ENCODE assay signal across 34 mouse cellular contexts in the genomic region with DNA sequence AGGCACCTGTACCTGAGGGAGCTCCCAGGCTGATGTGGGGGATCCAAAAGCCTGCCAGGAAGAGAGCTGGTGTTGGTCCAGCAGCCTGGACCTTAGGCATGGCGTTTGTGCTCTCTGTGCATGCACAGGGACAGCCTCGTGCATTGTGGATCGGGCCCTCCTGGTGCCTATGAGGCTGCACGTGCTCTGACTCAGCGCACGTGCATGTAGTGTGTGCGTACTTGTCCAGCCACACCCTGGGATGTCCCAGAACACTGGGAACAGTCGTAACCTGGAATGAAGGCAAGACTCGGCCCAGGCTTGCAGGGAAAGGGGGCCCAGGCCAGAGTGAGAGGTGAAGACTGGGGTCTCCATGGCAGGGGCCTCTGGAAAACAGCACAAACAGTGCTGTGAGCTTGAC. TPM values are rescaled to one million over a fixed set of nuclear protein-coding genes. Genes with fewer than 3 reads are reported as not detected.
A peak's percentile ranks its signal among the peaks of the same experiment; 100 is the strongest.
DNase-seq lines count a peak whose midpoint lies in the region; ATAC-seq and TF ChIP-seq lines count a peak whose summit lies in the region.
"Had no signal": no experiment of that assay in that cellular context is flagged by ENCODE, and none has a peak within 500 bp of the region (broad histone marks: within the 10 kb centered on the region; RNA-seq: fewer than 3 reads in every experiment).

No protein-coding gene starts in this region.

- no peak overlapping the region for H3K4me2 ChIP-seq in midbrain, embryonic 13.5 days (replicated peaks)
- no peak overlapping the region for H3K4me2 ChIP-seq in midbrain, embryonic 11.5 days
- no peak overlapping the region for H3K4me2 ChIP-seq in stomach, embryonic 16.5 days (ENCODE audit: low read depth, low read length)
- H3K4me2 ChIP-seq: embryonic facial prominence, embryonic 15.5 days; heart, embryonic 11.5 days; hindbrain, embryonic 12.5 days; hindbrain, embryonic 15.5 days had no signal

- no peaks in the 10 kb centered on the region for H3K27me3 ChIP-seq in cerebellum, adult 2 months (ENCODE audit: control insufficient read depth, insufficient read depth, low read length)
- peaks cover 17% of the 10 kb centered on the region for H3K27me3 ChIP-seq in midbrain, embryonic 13.5 days
- peaks cover 4% of the 10 kb centered on the region; the same call in 1 of the 2 replicates for H3K27me3 ChIP-seq in midbrain, embryonic 11.5 days (ENCODE audit: control insufficient read depth, insufficient read depth, low read length)
- no peaks in the 10 kb centered on the region for H3K27me3 ChIP-seq in G1E (ENCODE audit: insufficient read depth, low read length)
- peaks cover 5% of the 10 kb centered on the region; the same call in 1 of the 2 replicates for H3K27me3 ChIP-seq in stomach, embryonic 16.5 days (ENCODE audit: control insufficient read depth, insufficient read depth, low read length)
- H3K27me3 ChIP-seq: Patski had no signal

- H3K4me3 ChIP-seq in cerebellum, adult 2 months (replicated peaks; ENCODE audit: insufficient read depth, low read depth, low read length) = no peak overlapping the region
- no peak overlapping the region for H3K4me3 ChIP-seq in midbrain, embryonic 13.5 days (replicated peaks)
- H3K4me3 ChIP-seq in midbrain, embryonic 11.5 days (ENCODE audit: low read depth, low read length) = no peak overlapping the region
- peak overlapping the region; percentile 73; the same call in 1 of the 2 replicates for H3K4me3 ChIP-seq in G1E (ENCODE audit: low read depth, low read length)
- no peak overlapping the region for H3K4me3 ChIP-seq in stomach, embryonic 16.5 days (replicated peaks; ENCODE audit: low read length)
- H3K4me3 ChIP-seq: embryonic facial prominence, embryonic 15.5 days; gastrocnemius, adult 2 months; hindbrain, embryonic 12.5 days; hindbrain, embryonic 15.5 days had no signal

- ATAC-seq in midbrain, embryonic 13.5 days = no peak
- ATAC-seq in midbrain, embryonic 11.5 days (ENCODE audit: low FRiP score) = no peak
- no peak for ATAC-seq in G1E (ENCODE audit: extremely low read depth, insufficient number of reproducible peaks, low FRiP score, poor library complexity, severe bottlenecking)
- ATAC-seq in stomach, embryonic 16.5 days (ENCODE audit: insufficient read depth, low FRiP score) = peak; percentile 44; the same call in 1 of the 2 replicates
- no peak for ATAC-seq in megakaryocyte, adult 5-6 weeks (ENCODE audit: poor library complexity, severe bottlenecking)
- ATAC-seq: CD4-positive, CD25-positive, alpha-beta regulatory T cell, adult 4 months; forebrain, embryonic 14.5 days; forebrain, postnatal 0 days; Patski had no signal

- H3K36me3 ChIP-seq in midbrain, embryonic 13.5 days = peaks cover 11% of the 10 kb centered on the region; the same call in 1 of the 2 replicates
- no peaks in the 10 kb centered on the region for H3K36me3 ChIP-seq in midbrain, embryonic 11.5 days (ENCODE audit: control insufficient read depth, insufficient read depth, low read length)
- peaks cover 75% of the 10 kb centered on the region for H3K36me3 ChIP-seq in G1E (replicated peaks)
- no peaks in the 10 kb centered on the region for H3K36me3 ChIP-seq in stomach, embryonic 16.5 days (ENCODE audit: control insufficient read depth, insufficient read depth, low read length)
- H3K36me3 ChIP-seq: hindbrain, embryonic 12.5 days had no signal

- no peak overlapping the region for H3K27ac ChIP-seq in cerebellum, adult 2 months (ENCODE audit: insufficient read depth, low read length)
- no peak overlapping the region for H3K27ac ChIP-seq in midbrain, embryonic 13.5 days
- no peak overlapping the region for H3K27ac ChIP-seq in midbrain, embryonic 11.5 days (ENCODE audit: low read depth, low read length)
- H3K27ac ChIP-seq in stomach, embryonic 16.5 days (ENCODE audit: low read length) = no peak overlapping the region
- H3K27ac ChIP-seq: embryonic facial prominence, embryonic 15.5 days; gastrocnemius, adult 2 months; hindbrain, embryonic 12.5 days; hindbrain, embryonic 15.5 days had no signal

- peak; percentile 2 for DNase-seq in cerebellum, adult 11-12 months
- no peak for DNase-seq in cerebellum, adult 2 months
- DNase-seq in midbrain, embryonic 11.5 days (ENCODE audit: low spot score, missing footprints) = no peak
- no peak for DNase-seq in G1E (ENCODE audit: low spot score)
- no peak for DNase-seq in urinary bladder, postnatal 10 days (ENCODE audit: low spot score)
- DNase-seq: adrenal gland, postnatal 10 days; adrenal gland, postnatal 36 days; B cell, adult 2 months; cerebellum, postnatal 10 days; cerebellum, postnatal 36 days; embryo, embryonic 11 days; forebrain, postnatal 0 days; gastrocnemius, adult 2 months; gastrocnemius, postnatal 14 days had no signal

- TF ChIP-seq POLR2A in cerebellum, adult 2 months (IDR thresholded peaks at IDR 0.05; ENCODE audit: borderline replicate concordance, insufficient read depth, low read length) = no peak

- no peak for TF ChIP-seq CTCF in cerebellum, adult 2 months (IDR thresholded peaks at IDR 0.05; ENCODE audit: borderline replicate concordance, insufficient read depth, low read depth, low read length)
- TF ChIP-seq CTCF in G1E (IDR thresholded peaks at IDR 0.05; ENCODE audit: low read depth, low read length) = no peak

- no peaks in the 10 kb centered on the region for H3K9me3 ChIP-seq in midbrain, embryonic 13.5 days
- no peaks in the 10 kb centered on the region for H3K9me3 ChIP-seq in midbrain, embryonic 11.5 days (ENCODE audit: control insufficient read depth, low read length)
- no peaks in the 10 kb centered on the region for H3K9me3 ChIP-seq in G1E (replicated peaks)
- no peaks in the 10 kb centered on the region for H3K9me3 ChIP-seq in stomach, embryonic 16.5 days (replicated peaks; ENCODE audit: control insufficient read depth, low read length)
- H3K9me3 ChIP-seq: embryonic facial prominence, embryonic 15.5 days; hindbrain, embryonic 12.5 days; hindbrain, embryonic 15.5 days had no signal

- H3K4me1 ChIP-seq in cerebellum, adult 2 months (ENCODE audit: control insufficient read depth, insufficient read depth, low read length) = peaks cover 7% of the 10 kb centered on the region; the same call in 1 of the 2 replicates
- peaks cover 34% of the 10 kb centered on the region for H3K4me1 ChIP-seq in midbrain, embryonic 13.5 days (replicated peaks)
- peaks cover 26% of the 10 kb centered on the region for H3K4me1 ChIP-seq in midbrain, embryonic 11.5 days (ENCODE audit: control insufficient read depth, insufficient read depth, low read length)
- H3K4me1 ChIP-seq in G1E (ENCODE audit: insufficient read depth, low read depth, low read length) = peaks cover 71% of the 10 kb centered on the region
- peaks cover 9% of the 10 kb centered on the region for H3K4me1 ChIP-seq in stomach, embryonic 16.5 days (ENCODE audit: control insufficient read depth, insufficient read depth, low read length)

- H3K9ac ChIP-seq in midbrain, embryonic 13.5 days (replicated peaks) = 0 out of 2 replicates have a peak overlapping the region, but pooled peaks have one; percentile 1
- H3K9ac ChIP-seq in midbrain, embryonic 11.5 days (ENCODE audit: low read length) = no peak overlapping the region
- H3K9ac ChIP-seq in stomach, embryonic 16.5 days (ENCODE audit: low read length) = no peak overlapping the region
- H3K9ac ChIP-seq: embryonic facial prominence, embryonic 15.5 days; forebrain, postnatal 0 days; hindbrain, embryonic 12.5 days; hindbrain, embryonic 15.5 days had no signal

- 90% methylated on average over 9 of the region's 9 CpGs for WGBS in cerebellum, adult 2 months
- 86% methylated on average over 9 of the region's 9 CpGs for WGBS in midbrain, embryonic 13.5 days
- WGBS in midbrain, embryonic 11.5 days = 90% methylated on average over 9 of the region's 9 CpGs
- WGBS in stomach, embryonic 16.5 days = 76% methylated on average over 9 of the region's 9 CpGs

RNA-seq across cellular contexts. Expression of a gene that starts 15.2 kb away (rescaled TPM):
- polyA plus RNA-seq in cerebellum, adult 2 months (2012; rRNA removed) = 22.5 and 25.2 TPM in 2 replicates
- polyA plus RNA-seq in midbrain, embryonic 13.5 days (2015; fragmentation: Nextera tagmentation; extraction: Ambion mirVana) = 18.0 and 20.0 TPM in 2 replicates
- 9.9 and 11.2 TPM in 2 replicates for polyA plus RNA-seq in midbrain, embryonic 11.5 days (2014; fragmentation: Nextera tagmentation; extraction: Ambion mirVana)
- total RNA-seq in G1E (2014; fragmentation: Nextera tagmentation) (17.7 and 22.3 TPM in 2 replicates), G1E (2017) (13.3 and 16.0 TPM in 2 replicates)
- 44.1 and 54.5 TPM in 2 replicates for polyA plus RNA-seq in G1E (2012)
- 35.9 and 38.0 TPM in 2 replicates for polyA plus RNA-seq in stomach, embryonic 16.5 days (2015; fragmentation: Nextera tagmentation; extraction: Ambion mirVana)
- 4.9 and 5.7 TPM in 2 replicates for total RNA-seq in megakaryocyte, adult 5-6 weeks (2015)
- 5.8 and 8.9 TPM in 2 replicates for total RNA-seq in megakaryocyte, adult 5-6 weeks (2017)

RNA-seq across cellular contexts. Expression of a gene that starts 15.5 kb away (rescaled TPM):
- not detected in 2 replicates for polyA plus RNA-seq in cerebellum, adult 2 months (2012; rRNA removed)
- polyA plus RNA-seq in midbrain, embryonic 13.5 days (2015; fragmentation: Nextera tagmentation; extraction: Ambion mirVana) = not detected in 2 replicates
- not detected in 2 replicates for polyA plus RNA-seq in midbrain, embryonic 11.5 days (2014; fragmentation: Nextera tagmentation; extraction: Ambion mirVana)
- not detected in 2 replicates for total RNA-seq in G1E (2014; fragmentation: Nextera tagmentation)
- 0.12 TPM in 1 of 2 replicates, not detected in the other for total RNA-seq in G1E (2017)
- not detected in 2 replicates for polyA plus RNA-seq in G1E (2012)
- not detected in 2 replicates for polyA plus RNA-seq in stomach, embryonic 16.5 days (2015; fragmentation: Nextera tagmentation; extraction: Ambion mirVana)
- total RNA-seq in megakaryocyte, adult 5-6 weeks (2015) = not detected in 2 replicates
- not detected in 2 replicates for total RNA-seq in megakaryocyte, adult 5-6 weeks (2017)
- total RNA-seq: adrenal gland, adult 18-20 months; adrenal gland, postnatal 10 days; adrenal gland, postnatal 36 days; gastrocnemius, adult 2 months; gastrocnemius, postnatal 14 days; gastrocnemius, postnatal 4 days; heart, adult 8-10 months; heart, postnatal 25 days; hematopoietic stem cell, adult 5-6 weeks had no signal
- polyA plus RNA-seq: CD4-positive, CD25-positive, alpha-beta regulatory T cell, adult 4 months; cortical plate, adult 2 months; embryonic facial prominence, embryonic 11.5 days; forebrain, embryonic 11.5 days; forebrain, embryonic 14.5 days; forebrain, postnatal 0 days; heart, embryonic 11.5 days; heart, embryonic 14.5 days; heart, postnatal 0 days; hindbrain, embryonic 12.5 days; hindbrain, embryonic 15.5 days had no signal

RNA-seq across cellular contexts. Expression of a gene that starts 34.9 kb away (rescaled TPM):
- polyA plus RNA-seq in cerebellum, adult 2 months (2012; rRNA removed) = 0.03 and 0.05 TPM in 2 replicates
- polyA plus RNA-seq in midbrain, embryonic 13.5 days (2015; fragmentation: Nextera tagmentation; extraction: Ambion mirVana) = not detected in 2 replicates
- polyA plus RNA-seq in midbrain, embryonic 11.5 days (2014; fragmentation: Nextera tagmentation; extraction: Ambion mirVana) = not detected in 2 replicates
- not detected in 2 replicates for total RNA-seq in G1E (2014; fragmentation: Nextera tagmentation)
- not detected in 2 replicates for total RNA-seq in G1E (2017)
- 0.02 and 0.04 TPM in 2 replicates for polyA plus RNA-seq in G1E (2012)
- not detected in 2 replicates for polyA plus RNA-seq in stomach, embryonic 16.5 days (2015; fragmentation: Nextera tagmentation; extraction: Ambion mirVana)
- total RNA-seq in megakaryocyte, adult 5-6 weeks (2015) = not detected in 2 replicates
- total RNA-seq in megakaryocyte, adult 5-6 weeks (2017) = not detected in 2 replicates
- total RNA-seq: adrenal gland, adult 18-20 months; adrenal gland, postnatal 10 days; adrenal gland, postnatal 36 days; forebrain, postnatal 0 days; gastrocnemius, adult 2 months; gastrocnemius, postnatal 14 days; gastrocnemius, postnatal 4 days; heart, adult 8-10 months; heart, postnatal 25 days; hematopoietic stem cell, adult 5-6 weeks had no signal
- polyA plus RNA-seq: CD4-positive, CD25-positive, alpha-beta regulatory T cell, adult 4 months; cortical plate, adult 2 months; embryonic facial prominence, embryonic 11.5 days; embryonic facial prominence, embryonic 15.5 days; forebrain, embryonic 11.5 days; forebrain, embryonic 14.5 days; forebrain, postnatal 0 days; heart, embryonic 11.5 days; heart, embryonic 14.5 days; heart, postnatal 0 days; hindbrain, embryonic 12.5 days; hindbrain, embryonic 15.5 days; Patski had no signal
